Mouse (Mus musculus): ENCODE data around the gene Trim50.
A peak's percentile ranks its signal among the peaks of the same experiment; 100 is the strongest.
"Not testable (repeated sequence)": the region's sequence is repeated elsewhere in the genome, so short reads cannot be mapped to it uniquely, and the experiment has no call there.

Trim50 gene

DNA sequence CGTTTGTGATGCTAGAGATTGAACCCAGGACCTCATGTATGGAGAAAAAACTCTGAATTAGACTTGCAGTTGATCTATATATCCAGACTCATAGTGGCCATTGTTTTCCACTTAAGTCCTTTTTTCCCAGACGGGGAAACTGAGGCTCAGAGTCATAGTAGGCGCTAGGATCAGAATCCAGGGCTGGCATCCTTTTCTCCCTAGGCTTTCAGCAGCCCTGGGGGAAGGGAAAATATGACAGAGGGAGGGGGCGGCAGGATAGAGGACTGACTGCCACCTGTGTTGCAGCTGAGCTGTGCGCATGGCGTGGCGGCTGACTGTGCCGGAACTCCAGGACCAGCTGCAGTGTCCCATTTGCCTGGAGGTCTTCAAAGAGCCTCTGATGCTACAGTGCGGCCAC, at the start of gene Trim50:
Trim50 (plus strand) TSS at position 301 of the 400 bp plus-strand sequence.
- no peak for DNase-seq (ENCODE audit: low spot score)

DNA sequence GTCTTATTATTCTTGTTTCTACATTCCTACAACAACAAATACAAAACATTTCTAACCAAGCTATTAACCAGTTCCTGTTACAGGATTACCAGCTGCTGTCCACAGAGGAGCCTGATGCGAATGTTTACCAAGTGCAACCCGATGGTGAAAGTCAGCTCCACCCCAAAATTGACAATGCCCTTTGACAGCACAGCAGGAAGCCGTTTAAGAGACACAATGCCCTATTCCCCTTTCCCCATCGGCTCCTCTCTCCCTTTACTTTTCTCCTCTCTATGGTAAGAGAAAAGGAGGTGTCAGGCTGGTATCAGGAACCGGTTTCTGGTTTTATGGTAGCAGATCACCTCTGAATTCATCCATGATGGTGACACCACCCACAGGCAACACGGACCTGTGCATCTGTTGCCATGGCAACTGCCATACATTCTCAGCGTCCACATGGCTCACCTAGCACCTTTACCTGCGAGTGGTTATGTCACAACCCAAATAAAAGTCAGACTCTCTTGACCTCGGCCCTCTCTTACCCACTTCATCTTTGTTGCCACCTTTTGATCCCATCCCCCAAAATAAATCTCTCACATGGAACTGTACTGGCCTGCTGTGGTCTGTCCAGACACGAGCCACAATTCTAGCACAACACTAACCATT, 46.7 kb upstream of the Trim50 start:
- no peak for DNase-seq (ENCODE audit: low spot score)

DNA sequence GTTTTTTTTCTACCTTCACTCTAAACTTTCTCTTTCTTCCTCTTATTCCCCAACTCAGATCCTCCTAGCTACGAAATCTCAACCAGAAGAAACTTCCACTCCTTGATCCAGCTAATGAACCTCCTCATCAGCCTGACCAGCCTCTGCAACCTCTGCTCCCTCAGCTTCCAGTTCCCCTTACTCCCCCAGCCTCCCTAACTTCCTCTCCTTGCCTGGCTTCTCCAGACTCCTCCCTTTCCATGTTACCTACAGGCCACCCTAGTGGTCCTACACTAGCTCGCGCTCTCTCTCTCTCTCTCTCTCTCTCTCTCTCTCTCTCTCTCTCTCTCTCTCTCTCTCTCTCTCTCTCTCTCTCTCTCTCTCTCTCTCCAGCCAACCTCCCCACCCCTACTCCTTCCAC, 36.9 kb upstream of the Trim50 start:
- DNase-seq (ENCODE audit: low spot score): no peak

DNA sequence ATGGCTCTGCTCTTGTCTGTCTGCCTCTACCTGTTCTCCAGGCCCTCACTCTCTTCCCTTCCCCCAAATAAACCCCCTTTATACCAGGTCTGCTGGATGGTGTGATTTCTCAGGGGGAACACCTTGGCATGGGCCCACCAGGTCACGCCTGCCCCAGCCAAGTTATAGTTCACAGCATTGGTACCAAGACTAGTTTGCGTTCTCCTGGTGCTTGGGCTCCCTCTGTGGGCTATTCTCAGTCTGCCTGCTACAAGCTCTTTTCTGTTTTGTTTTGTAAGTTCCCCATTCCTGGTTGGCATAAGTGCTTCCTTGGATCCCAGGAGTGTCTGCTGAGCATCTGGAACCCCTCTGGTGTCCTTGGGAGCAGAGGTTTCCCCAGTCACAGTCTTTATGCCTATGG, 33.2 kb upstream of the Trim50 start:
- no peak for DNase-seq (ENCODE audit: low spot score)

DNA sequence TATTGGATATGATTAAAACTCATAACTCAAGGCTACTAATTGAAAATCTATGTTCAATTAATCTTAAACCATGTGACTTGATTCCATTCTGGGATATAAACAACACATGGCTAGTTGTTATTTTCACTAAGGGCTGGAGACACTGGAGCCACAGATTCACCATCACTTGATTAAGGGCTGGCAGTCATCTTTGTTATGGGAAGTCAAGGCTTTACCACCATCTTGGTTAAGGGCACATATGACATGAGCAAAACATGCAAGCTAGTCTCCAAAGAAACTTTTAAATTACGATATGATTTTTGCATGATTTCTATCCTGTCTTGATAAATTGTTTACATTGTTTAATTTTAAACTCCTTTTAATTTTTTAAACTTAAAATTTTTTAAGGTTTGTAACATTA, 30.9 kb upstream of the Trim50 start:
- no peak for DNase-seq (ENCODE audit: low spot score)

DNA sequence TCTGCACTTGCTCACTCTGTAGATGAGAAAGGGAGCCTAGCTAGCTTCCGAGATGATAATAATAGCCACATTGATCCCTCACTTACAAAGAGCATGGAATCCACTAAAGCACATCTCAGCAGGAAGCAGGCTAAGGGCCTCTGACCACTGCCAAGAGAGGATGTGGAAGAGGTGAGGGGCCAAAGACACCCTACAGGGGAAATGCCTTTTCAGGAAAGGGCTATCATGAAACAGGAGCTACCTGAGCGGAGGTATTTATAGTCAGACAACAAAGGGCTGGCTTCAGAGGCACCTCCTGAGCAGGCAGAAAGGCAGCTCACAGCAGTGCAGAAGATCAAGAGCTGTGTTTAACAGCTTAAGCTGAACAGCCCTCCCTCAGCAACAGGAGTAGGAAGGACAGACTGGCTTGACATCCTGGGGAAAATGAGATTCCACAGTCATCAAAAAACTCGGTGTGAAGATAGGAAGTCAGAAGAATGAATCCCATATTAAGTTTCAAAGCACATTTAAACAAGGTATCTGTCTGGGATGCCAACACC, 26.9 kb upstream of the Trim50 start:
- DNase-seq (ENCODE audit: low spot score): no peak

DNA sequence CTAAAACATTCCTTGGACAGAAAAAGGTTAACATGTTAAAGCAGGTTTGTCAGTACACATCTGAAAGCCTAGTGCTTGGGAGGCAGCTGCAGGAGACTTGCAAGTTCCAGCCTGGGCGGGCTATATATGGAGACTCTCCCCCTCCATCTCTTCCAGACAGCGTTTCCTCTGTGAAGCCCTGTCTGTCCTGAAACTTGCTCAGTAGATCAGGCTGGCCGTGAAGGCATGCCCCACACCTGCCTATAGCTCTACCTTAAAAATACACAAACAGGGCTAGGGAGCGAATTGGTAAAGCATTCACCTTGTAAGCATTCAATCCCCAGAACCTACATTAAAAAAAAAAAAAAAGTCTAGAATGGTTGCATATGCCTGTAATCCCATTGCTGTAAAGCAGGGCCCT, 23.6 kb upstream of the Trim50 start:
- DNase-seq (ENCODE audit: low spot score): no peak

DNA sequence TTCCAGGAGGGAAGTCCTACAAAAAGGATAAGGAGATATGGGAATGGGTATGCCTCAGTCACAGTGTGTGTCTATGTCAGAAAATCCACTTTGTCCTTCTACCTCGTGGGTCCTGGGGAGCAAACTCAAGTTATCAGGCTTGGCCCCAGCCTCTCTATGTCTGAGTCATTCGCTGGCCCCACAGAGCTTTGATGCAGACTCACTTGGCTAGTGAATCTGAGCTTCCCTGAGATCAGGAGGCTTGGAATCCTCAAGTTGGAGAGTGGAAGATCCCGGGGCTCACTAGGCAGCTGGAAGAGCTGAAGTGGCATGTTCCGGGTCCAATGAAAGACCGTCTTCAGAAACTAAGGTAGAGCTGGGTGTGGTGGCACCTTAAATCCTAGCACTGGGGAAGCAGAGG, 22.9 kb upstream of the Trim50 start:
- DNase-seq (ENCODE audit: low spot score): no peak

DNA sequence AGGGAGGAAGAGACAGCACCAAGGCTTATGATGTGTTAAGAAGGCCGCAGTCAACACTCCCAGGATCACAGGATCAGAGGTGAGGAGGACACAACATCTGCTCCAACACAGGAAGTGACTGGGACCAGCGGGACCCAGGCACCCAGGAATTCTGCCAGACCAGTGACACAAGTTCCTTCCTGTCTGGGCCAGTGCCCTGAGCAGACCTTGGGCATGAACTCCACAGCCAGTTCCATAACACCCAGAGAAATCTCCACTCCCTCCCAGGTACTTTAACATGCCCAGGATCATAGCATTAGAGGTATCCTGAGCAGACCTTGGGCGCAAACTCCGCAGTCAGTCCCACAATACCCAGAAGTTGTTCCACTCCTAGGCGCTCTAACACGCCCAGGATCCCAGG, 21.9 kb upstream of the Trim50 start:
- no peak for DNase-seq (ENCODE audit: low spot score)

DNA sequence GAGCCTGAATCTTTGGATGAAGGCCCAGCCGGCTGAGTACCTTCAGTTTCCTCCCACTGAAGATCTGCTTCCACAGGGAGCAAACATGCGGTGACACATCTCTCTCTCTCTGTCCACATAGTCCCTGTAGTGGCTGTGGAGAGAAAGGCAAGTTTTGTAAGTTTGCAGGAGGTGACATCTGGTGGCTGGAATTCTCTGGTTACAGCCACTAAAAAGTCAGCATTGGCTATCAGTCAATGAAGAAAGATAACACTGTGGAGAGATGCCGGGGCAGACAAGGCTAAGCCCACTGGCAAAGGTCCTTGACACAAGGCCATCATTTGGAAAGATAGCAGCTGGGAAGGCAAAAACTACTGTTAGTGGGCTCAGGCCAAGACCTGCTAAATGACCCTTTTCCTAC, 15.5 kb upstream of the Trim50 start:
- no peak for DNase-seq (ENCODE audit: low spot score)

DNA sequence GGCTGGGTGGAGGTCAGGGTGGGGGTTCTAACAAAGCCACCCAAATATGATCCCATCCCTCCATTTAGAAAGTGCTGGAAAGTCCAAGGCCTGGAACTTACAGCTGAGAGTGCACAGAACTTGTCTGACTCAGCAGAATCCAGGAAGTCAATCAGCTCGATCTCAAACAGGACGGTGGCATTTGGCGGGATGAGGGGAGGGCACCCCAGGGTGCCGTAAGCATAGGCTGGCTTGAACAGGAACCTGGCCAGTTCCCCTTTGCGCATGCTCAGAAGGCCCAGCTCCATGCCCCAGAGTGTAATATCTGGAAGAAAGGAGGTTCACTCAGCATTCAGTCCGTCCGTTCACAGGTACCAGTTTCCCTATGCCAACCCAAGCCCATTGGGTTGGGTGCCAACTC, 7.1 kb upstream of the Trim50 start:
- no peak for DNase-seq (ENCODE audit: low spot score)

DNA sequence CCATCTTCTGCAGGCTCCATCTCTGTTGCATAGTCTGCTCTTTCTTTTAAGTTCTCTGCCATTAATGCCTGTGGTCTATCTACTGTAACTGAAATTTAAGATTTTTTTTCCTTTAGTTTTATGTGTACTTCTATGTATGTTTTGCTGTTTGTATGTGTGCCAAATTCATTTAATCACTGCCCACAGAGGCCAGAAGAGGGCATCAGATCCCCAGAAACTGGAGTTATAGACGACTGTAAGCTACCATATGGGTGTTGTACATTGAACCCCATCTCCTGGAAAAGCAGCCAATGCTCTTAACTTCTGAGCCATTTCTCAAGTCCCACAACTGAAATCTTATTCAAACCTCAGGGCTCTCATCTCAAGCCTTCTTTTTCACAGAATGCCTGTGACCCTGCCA, 6.7 kb upstream of the Trim50 start:
- no peak for DNase-seq (ENCODE audit: low spot score)

DNA sequence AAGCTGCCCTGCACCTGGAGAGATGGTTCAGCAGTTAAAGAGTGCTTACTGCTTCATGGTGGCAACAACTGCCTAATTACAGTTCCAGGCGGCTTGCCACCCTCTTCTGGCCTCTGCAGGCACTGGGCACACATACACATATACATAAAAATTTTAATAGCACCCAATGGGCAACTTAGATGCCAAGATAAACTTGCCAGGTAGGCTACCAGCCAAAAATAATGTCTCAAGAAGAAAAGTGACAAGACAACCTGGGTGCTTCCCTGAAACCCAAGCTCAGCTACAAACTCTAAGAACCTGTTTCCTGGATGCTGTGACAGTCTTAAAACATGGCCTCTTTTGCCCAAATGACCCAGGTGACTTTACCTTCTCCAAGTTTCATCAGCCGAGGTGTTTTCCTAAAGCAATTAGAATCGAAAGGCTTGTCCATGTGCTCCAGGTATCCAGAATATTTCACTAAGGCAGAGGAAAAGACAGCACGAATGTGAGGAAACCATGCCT, 5.5 kb upstream of the Trim50 start:
- DNase-seq (ENCODE audit: low spot score): no peak

DNA sequence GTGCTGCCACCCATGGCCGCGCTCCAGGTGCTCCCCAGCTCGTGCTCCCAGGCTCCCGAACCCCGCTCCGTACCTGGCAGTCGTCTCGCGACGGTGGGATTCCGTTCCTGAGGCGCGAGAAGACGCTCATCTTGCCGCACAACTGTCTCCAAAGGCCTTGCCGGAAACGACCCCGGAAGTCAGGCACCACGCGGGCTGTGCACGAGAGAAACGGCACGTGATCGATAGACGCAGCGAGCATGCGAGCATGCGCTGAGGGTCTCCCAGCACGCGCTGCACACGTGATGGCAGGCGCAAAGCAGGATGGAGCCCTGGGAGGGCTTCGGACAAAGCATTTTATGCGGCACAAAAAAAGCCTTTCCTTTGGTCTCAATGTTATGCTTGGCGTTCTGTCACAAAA, 3.2 kb upstream of the Trim50 start, which contains the start of gene Fkbp6:
Fkbp6 (minus strand) TSS at position 183 of the 400 bp plus-strand sequence.
- DNase-seq (ENCODE audit: low spot score): peak; percentile 92

DNA sequence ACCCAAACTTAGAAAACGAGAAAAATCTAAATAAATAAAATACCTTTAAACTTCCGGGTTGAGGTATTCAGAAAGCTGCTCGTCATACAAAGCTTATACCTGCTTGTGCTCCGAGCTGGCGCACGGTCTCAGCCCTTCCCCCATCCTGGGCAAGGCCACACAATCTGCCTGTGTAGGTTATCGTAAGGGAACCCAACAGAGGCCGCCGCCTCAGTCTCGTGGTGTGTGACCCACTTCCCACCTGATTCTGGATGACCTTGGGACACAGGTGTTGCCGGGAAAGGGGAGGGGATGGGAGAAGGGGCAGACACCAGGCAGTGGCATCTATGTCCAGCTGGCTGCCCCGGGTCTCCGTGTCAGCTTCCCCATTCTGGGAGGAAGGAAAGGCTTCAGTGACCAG, 1.5 kb upstream of the Trim50 start:
- DNase-seq (ENCODE audit: low spot score): no peak

DNA sequence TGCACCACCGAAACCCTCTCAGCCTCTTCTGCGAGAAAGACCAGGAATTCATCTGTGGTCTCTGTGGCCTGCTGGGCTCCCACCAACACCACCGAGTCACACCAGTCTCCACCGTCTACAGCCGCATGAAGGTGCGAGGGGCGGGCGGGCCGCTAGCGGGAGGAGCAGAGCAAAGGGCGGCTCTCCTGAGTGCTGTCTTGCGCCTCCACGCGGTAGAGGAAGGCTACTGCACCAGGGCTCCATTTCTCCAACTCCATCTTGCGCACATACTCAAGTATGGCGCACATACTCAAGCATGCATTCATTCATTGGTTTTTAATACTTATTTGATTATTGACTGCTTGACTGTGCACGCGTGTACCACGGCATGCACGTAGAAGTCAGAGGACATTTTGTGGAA, 469 bp downstream of the Trim50 start:
- DNase-seq (ENCODE audit: low spot score): peak; percentile 77

DNA sequence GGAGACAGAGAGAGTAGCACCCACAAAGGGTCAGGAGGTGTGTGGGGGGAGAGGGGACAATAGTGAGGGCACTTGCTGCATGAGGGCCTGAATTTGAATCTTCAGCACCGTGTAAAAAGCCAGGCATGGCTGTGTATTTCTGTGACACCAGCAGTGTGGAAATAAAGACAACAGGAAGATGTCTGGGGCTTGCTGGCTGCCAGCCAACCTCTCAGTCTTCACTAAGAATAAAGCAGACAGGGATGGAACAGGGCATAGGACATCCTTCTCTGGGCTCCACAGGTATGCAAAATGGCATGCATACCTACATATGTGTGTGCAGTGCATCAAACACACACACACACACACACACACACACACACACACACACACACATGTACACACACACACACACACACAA, 3.0 kb downstream of the Trim50 start:
- DNase-seq (ENCODE audit: low spot score): no peak

DNA sequence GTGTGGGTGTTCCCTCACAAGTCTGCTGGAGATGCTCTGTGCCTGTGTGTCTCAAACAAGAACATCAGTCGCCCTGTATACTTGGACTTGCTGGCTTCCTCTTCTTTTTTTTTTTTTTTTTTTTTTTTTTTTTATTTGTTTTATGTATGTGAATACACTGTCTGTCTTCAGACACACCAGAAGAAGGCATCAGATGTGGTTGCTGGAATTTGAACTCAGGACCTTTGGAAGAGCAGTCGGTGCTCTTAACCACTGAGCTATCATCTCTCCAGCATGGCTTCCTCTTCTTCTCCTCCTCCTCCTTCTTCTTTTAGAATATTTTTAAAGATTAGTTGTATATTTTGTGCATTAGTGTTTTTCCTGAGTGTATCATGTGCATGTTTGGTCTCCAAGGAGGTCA, 4.5 kb downstream of the Trim50 start:
- peak; percentile 64 for DNase-seq (ENCODE audit: low spot score)

DNA sequence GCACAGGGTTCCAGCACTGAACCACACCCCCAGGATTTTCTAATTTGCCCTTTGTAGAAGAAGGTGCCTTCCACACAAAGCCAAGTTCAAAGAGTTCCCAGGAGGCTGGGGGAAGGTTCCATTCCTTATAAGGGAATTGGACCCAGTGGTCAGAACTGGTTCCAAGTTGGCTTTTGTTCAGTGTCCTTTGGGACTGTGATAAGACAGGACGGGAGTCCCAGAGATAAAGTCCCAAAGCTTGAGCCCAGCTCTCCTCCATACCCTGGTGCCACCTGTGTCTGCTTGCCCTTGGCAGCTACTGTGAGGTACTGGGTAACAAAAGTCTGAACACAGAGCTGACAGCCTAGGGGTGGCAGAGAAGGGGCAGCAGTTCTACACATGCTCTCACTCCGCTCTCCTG, 6.7 kb downstream of the Trim50 start:
- peak; percentile 81 for DNase-seq (ENCODE audit: low spot score)

DNA sequence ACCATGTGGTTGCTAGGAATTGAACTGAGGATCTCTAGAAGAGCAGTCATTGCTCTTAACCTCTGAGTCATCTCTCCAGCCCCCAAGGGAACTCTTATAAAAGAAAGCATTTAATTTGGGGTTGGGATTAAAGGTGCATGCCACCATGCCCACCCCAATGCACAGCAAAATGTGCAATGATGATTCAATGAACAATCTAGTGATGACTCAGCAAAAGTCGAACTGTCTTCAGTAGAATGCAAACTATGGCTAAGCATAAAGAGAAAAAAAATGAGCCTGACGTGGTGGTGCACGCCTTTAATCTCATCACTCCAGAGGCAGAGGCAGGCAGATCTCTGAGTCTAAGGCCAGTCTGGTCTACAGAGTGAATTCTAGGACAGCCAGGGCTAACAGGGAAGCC, 9.5 kb downstream of the Trim50 start:
- no peak for DNase-seq (ENCODE audit: low spot score)

DNA sequence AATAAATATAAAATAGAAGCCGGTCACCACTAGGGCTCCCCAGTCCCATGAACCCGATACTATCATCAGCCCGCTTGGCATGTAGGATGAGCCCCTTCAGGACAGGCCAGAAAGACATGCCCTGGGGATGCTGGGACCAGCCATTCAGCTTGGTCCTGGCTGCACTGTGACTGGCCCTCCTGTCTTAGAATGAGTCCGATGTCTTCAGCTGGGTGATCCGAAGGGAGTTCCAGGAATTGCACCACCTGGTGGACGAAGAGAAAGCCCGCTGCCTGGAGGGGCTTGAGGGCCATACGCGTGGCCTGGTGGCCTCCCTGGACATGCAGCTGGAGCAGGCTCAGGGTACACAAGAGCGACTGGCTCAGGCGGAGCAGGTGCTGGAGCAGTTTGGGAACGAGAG, 10.4 kb downstream of the Trim50 start:
- DNase-seq (ENCODE audit: low spot score): no peak

DNA sequence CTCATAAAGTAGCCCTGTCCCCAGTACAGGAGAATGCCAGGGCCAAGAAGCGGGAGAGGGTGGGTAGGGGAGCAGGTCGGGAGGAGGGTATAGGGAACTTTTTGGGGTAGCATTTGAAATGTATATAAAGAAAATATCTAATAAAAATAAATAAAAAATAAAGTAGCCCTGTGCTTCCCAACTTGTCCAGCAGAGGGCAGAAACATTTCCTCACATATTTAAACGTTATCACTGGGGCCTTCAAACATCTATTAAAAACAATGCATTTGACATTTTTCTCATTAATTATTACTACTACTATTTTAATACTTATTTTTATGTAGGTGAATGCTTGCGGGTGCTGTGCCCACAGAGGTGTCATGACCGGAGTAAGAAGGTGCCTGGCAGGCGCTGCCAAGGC, 14.7 kb downstream of the Trim50 start:
- no peak for DNase-seq (ENCODE audit: low spot score)

DNA sequence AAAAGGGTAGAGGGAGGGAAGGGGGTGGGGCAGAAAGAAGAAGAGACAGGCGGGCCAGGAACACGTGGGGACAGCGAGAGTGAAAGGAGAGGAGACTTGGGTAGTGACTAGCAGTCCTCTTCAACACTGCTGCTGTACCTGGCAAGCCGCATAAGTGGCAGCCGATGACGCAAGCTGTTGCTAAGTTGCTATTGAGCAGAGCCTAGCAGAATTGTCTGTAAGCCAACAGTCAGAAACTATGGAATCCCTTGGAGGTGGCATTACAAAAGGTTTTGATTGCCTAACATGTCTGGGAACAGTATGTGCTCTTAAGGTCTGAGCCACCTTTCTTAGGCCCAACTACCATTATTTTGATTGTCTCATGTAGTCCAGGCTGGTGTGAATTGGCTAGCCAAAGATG, 15.2 kb downstream of the Trim50 start:
- DNase-seq (ENCODE audit: low spot score): no peak

DNA sequence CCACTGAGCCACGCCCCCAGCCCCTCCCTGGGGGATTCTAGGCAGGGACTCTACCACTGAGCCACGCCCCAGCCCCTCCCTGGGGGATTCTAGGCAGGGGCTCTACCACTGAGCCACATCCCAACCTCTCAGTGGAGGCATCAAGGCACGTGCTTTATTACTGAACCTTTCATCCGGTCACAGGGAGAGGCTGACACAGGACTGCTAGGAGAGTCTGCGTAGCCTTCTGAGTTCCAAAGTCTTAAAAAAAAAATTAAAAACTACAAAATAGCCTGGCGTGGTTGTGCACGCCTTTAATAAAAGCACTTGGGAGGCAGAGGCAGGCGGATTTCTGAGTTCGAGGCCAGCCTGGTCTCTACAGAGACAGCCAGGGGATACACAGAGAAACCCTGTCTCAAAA, 16.1 kb downstream of the Trim50 start:
- DNase-seq (ENCODE audit: low spot score): not testable (repeated sequence)

Data from testis, postnatal 14 days (tissue).